Mouse (Mus musculus) lung, adult 10 weeks (tissue): Measurements from ENCODE around the gene Plp2. TPM values are rescaled to one million over a fixed set of nuclear protein-coding genes. Genes with fewer than 3 reads are reported as not detected.

ENCODE experiments used
- polyA plus RNA-seq: library from polyadenylated mRNA; stranded (reverse); fragments of 350-450 nt; fragmentation: Illumina TruSeq; extraction: RNeasy Lipid Tissue Mini Kit (QIAGEN cat#74804); gene quantifications from one replicate; pipeline ENCODE4 v1.2.3, GENCODE M21; 2014; ENCODE audit warnings: low read depth, low replicate concordance; ENCODE audit not compliant: insufficient read depth

Plp2 gene
- polyA plus RNA-seq, result 161 TPM

GRCm38 (mm10) chrX:7670921-7671623 lies at the start of gene Plp2:
Plp2 (minus strand) TSS chrX:7671390.

GRCm38 (mm10) chrX:7714135-7714899 lies 43.1 kb upstream of the Plp2 start, which contains the start of gene Wdr45:
Wdr45 (plus strand) TSS chrX:7714333.

GRCm38 (mm10) chrX:7696954-7697381 lies 25.8 kb upstream of the Plp2 start, which contains the start of gene Gpkow:
Gpkow (plus strand) TSS chrX:7697131.

GRCm38 (mm10) chrX:7680864-7681263 lies 9.7 kb upstream of the Plp2 start, which contains the start of gene Magix:
Magix (minus strand) TSS chrX:7681251.

GRCm38 (mm10) chrX:7657221-7657639 lies 14.0 kb downstream of the Plp2 start, which contains the start of gene Prickle3:
Prickle3 (plus strand) TSS chrX:7657260.

GRCm38 (mm10) chrX:7638401-7639091 lies 32.6 kb downstream of the Plp2 start, which contains the start of gene Syp:
Syp (plus strand) TSS chrX:7638471.

Other genes starting within 250 kb of the Plp2 start
- 0.14 TPM for gene Foxp3, start 97.7 kb downstream of the Plp2 start, polyA plus RNA-seq
- 1.2 TPM for gene Ppp1r3f, start 97.1 kb downstream of the Plp2 start, polyA plus RNA-seq
- gene Ccdc22, start 65.9 kb downstream of the Plp2 start, polyA plus RNA-seq, result 11.5 TPM
- 0.08 TPM for gene Cacna1f, start 64.3 kb downstream of the Plp2 start, polyA plus RNA-seq
- gene Syp, start 32.9 kb downstream of the Plp2 start, polyA plus RNA-seq, result 4.0 TPM
- gene Prickle3, start 14.1 kb downstream of the Plp2 start, polyA plus RNA-seq, result 4.0 TPM
- gene Magix, start 9.9 kb upstream of the Plp2 start, polyA plus RNA-seq, result 6.1 TPM
- 18.2 TPM for gene Gpkow, start 25.7 kb upstream of the Plp2 start, polyA plus RNA-seq
- 86.4 TPM for gene Wdr45, start 42.9 kb upstream of the Plp2 start, polyA plus RNA-seq
- not detected for gene Gm45208, start 50.9 kb upstream of the Plp2 start, polyA plus RNA-seq
- 16.3 TPM for gene Praf2, start 57.0 kb upstream of the Plp2 start, polyA plus RNA-seq
- 6.8 TPM for gene Ccdc120, start 79.5 kb upstream of the Plp2 start, polyA plus RNA-seq
- 19.0 TPM for gene Tfe3, start 91.2 kb upstream of the Plp2 start, polyA plus RNA-seq
- gene Gripap1, start 118.4 kb upstream of the Plp2 start, polyA plus RNA-seq, result 20.6 TPM
- gene Kcnd1, start 150.9 kb upstream of the Plp2 start, polyA plus RNA-seq, result 0.20 TPM
- 30.7 TPM for gene Otud5, start 170.0 kb upstream of the Plp2 start, polyA plus RNA-seq
- 6.7 TPM for gene Pim2, start 206.9 kb upstream of the Plp2 start, polyA plus RNA-seq
- gene Slc35a2, start 212.6 kb upstream of the Plp2 start, polyA plus RNA-seq, result 24.4 TPM
- 63.7 TPM for gene Pqbp1, start 227.9 kb upstream of the Plp2 start, polyA plus RNA-seq
- 46.0 TPM for gene Timm17b, start 228.0 kb upstream of the Plp2 start, polyA plus RNA-seq
- not detected for gene Gm10491, start 236.4 kb upstream of the Plp2 start, polyA plus RNA-seq
- not detected for gene Gm10490, start 238.2 kb upstream of the Plp2 start, polyA plus RNA-seq
- gene Pcsk1n, start 248.4 kb upstream of the Plp2 start, polyA plus RNA-seq, result 0.17 TPM